Mouse (Mus musculus) brain, embryonic 18.5 days (tissue): ENCODE measurements around the gene Pgc.

Experiments
- DNase-seq: peaks from one replicate; pipeline ENCODE4 v3.0.0-alpha.2; 2012; ENCODE audit warnings: low read depth, low spot score

Pgc gene

GRCm38 (mm10) chr17:47726566-47726965 lies at the start of gene Pgc:
Gene Pgc (plus strand): TSS chr17:47726842.
- no peak for DNase-seq

GRCm38 (mm10) chr17:47678238-47678637 lies 48.4 kb upstream of the Pgc start:
- no peak for DNase-seq

DNA sequence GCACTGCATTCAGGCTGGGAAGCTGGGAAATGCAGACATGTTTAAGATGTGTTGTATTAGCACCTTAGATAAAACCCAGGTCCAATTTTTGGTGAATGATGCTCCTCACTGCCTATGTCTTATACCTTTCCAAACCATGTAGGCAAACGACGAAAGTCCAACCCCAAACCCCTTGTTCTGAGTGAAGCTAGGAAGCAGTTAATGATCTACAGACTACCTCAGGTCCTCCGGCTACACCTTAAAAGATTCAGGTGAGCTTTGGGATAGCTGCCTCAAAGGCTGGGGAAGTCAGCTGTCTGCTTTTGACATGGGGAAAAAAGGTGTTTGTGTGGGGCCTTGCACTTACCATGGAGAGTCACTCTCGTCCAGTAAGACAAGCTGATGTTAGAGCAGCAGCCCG lies 47.9 kb upstream of the Pgc start:
- DNase-seq: no peak

GRCm38 (mm10) chr17:47682836-47683235 lies 43.8 kb upstream of the Pgc start:
- no peak for DNase-seq

GRCm38 (mm10) chr17:47687409-47688343 lies 39.0 kb upstream of the Pgc start:
- peak; percentile 94 for DNase-seq

DNA sequence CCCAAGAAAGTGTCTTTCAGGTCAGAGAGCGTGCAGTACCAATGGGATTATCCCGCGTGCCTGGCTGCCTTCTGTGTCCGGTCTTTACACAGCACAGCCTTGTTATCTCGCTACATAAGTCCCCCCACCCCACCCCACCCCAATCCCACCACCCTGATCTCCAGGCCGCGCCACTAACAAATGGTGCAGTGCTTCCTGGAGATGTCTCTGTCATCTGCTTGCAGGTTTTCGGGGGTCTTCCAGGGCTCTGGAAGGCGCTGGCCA lies 38.4 kb upstream of the Pgc start, which contains the start of gene Tomm6:
Gene Tomm6, minus strand, starts transcription at position 43 of the 264 bp plus-strand sequence.
- DNase-seq: no peak

- no peak for DNase-seq
Observed at GRCm38 (mm10) chr17:47688608-47689575, 37.8 kb upstream of the Pgc start, which contains the start of gene Frs3. Gene Frs3 (plus strand): TSS chr17:47689030.

GRCm38 (mm10) chr17:47689894-47690293 lies 36.7 kb upstream of the Pgc start:
- no peak for DNase-seq

GRCm38 (mm10) chr17:47691650-47692049 lies 35.0 kb upstream of the Pgc start:
- DNase-seq: no peak

- no peak for DNase-seq
Observed at GRCm38 (mm10) chr17:47693671-47694441, 32.8 kb upstream of the Pgc start.

- DNase-seq: no peak
Observed at GRCm38 (mm10) chr17:47694442-47694502, 32.4 kb upstream of the Pgc start, which contains the start of gene Gm21981. Gene Gm21981 (minus strand): TSS chr17:47694455.

DNA sequence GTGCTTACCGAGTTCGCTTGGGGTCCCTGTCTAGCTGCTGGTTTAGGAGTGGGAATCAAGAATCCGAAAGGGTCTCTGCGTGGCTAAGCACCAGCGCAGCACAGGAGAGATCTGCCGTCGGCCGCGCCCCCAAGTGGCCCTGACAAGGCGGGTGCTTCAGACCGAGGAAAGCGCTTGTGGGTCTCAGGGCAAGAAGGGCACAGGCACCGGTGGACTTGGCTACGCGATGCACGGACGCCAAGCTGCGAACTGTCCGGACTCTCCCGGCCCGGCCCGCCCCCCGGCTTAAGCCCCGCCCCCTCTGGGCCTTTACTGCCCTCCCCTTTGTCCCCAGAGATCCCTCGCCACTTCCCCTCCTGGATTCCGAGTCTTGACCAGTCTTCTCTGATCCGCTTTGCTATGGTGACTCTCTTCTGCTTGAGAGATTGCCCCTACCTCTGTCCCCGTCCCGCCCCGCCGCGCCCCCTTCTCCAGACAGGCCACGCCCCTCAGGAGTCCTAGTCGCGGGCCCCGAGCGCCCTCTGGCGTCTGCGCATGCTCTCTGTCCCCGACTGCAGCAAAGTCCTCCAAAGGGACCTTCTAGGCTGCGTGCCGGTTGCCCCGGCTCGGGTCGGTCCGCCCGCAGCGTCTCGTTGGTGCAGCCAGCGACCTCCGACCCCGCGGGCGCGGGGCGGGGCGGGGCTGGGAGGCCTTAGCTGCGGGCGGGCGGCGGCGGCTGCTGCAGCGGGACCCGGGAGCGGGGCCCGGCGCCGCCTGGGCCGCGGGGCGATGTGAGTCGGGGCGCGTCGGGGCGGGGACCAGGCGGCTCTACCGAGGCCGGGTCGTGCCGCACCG lies 31.9 kb upstream of the Pgc start, which contains the start of gene Prickle4:
Gene Prickle4, minus strand, starts transcription at position 234 of the 834 bp plus-strand sequence.
- peak; percentile 81 for DNase-seq

DNA sequence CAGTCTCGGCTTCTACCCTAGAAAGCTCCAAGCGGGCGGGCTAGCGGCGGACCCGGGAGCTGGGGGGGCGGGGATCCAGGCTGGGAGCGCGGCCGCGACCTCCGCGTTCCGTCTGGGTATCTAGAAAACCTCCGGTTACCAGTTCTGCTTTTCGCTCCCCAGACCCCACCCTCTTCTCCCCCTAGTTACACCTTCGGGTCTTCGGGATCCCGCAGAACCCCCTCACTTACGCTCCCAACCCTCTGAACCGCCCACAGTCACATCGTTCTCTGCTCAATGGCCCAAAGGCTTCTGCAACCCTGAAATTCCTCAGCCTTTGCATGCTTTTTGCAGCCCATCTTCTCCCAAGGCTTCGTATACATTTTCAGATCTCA lies 31.3 kb upstream of the Pgc start:
- no peak for DNase-seq

GRCm38 (mm10) chr17:47698156-47698555 lies 28.5 kb upstream of the Pgc start:
- no peak for DNase-seq

GRCm38 (mm10) chr17:47699055-47699454 lies 27.6 kb upstream of the Pgc start:
- DNase-seq: no peak

DNA sequence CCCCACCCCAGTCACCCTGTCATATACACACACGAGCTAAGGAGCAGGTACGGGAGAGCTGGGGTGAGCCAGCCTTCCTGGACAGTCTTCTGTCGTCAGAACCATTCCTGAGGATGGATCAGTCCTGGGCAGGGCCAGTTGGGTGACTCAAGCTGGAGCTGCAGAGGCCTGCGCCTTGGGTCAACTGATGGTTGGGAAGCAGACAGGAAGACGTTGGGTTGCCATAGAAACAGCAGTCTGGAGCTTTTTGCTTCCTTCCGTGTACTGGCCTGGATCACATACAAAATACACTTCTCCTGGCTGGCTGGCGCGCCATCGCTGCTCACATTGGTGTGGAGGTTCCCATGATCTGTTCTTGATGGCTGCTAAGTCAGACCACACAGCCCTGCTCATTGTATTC lies 24.8 kb upstream of the Pgc start:
- DNase-seq: no peak

- no peak for DNase-seq
Observed at GRCm38 (mm10) chr17:47702548-47703345, 23.9 kb upstream of the Pgc start.

DNA sequence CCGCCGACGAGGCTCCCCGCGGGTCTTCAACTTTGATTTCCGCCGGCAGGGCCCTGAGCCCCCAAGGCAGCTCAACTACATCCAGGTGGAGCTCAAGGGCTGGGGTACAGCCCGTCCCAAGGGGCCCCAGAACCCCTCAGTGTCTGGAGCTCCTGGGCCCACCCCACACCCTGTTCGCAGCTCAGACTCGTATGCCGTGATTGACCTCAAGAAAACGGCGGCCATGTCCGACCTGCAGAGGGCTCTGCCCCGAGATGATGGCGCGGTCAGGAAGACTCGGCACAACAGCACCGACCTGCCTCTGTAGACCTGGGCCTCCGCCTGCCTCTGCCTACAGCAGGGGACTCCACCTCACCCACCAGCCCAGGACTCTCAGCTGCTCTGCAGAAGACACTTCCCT lies 23.1 kb upstream of the Pgc start:
- no peak for DNase-seq

DNA sequence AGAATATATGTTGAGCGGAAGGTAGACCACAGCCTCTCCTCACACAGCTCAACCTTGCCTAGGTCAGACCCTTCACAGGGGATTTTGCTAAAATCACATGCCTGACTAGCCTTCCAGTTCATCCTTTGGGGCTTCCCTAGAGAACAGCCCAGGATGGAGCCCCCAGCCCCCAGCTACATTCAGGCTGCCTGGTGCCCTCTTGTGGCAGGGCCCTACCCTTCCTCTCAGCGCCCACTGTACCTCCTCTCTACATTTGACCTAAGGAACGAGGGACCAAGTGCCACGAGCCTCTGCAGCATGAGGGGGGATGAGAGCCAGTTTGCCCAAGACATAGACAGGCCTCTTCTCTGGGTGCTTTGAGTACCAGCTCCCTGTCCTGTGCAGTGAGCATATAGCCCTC lies 21.9 kb upstream of the Pgc start:
- no peak for DNase-seq

- DNase-seq: no peak
Observed at GRCm38 (mm10) chr17:47706196-47706595, 20.4 kb upstream of the Pgc start.
